Mouse (Mus musculus) cortical plate, adult 2 months (tissue): ENCODE data around the gene Tango6.

ENCODE experiments used
- CTCF ChIP-seq: fragments of 200-500 bp; IDR thresholded peaks from 2 replicates; pipeline ENCODE4 v1.5.1; 2011; ENCODE audit warnings: mild to moderate bottlenecking, control low read depth, low read length; ENCODE audit not compliant: insufficient read depth; ENCODE audit errors: extremely low read depth
- POLR2A ChIP-seq: fragments of 200-500 bp; IDR thresholded peaks from 2 replicates; pipeline ENCODE4 v1.6.1; 2011; ENCODE audit warnings: mild to moderate bottlenecking, low read length, control low read depth; ENCODE audit not compliant: insufficient read depth; ENCODE audit errors: extremely low read depth

GRCm38 (mm10) chr8:106817171-106817545 lies 134.3 kb downstream of the Tango6 start:
- TF ChIP-seq CTCF: no peak
- TF ChIP-seq POLR2A: no peak
